Mouse (Mus musculus) testis, adult 2 months (tissue): ENCODE results near the gene Tec. TPM values are rescaled to one million over a fixed set of nuclear protein-coding genes. Genes with fewer than 3 reads are reported as not detected.

Source experiments
- H3K27ac ChIP-seq: fragments of 200-500 bp; 2 replicates; pipeline ENCODE4 v1.5.1; 2012; ENCODE audit warnings: low read depth, low read length; ENCODE audit not compliant: control insufficient read depth, insufficient read depth
- H3K27me3 ChIP-seq: fragments of 200-500 bp; 2 replicates; pipeline ENCODE4 v1.6.1; 2012; ENCODE audit warnings: mild to moderate bottlenecking, low read length, moderate library complexity; ENCODE audit not compliant: control insufficient read depth, insufficient read depth
- H3K36me3 ChIP-seq: fragments of 200-500 bp; 2 replicates; pipeline ENCODE4 v1.6.1; 2012; ENCODE audit warnings: mild to moderate bottlenecking, low read length; ENCODE audit not compliant: control insufficient read depth, insufficient read depth
- H3K4me1 ChIP-seq: fragments of 200-500 bp; 2 replicates; pipeline ENCODE4 v1.6.1; 2012; ENCODE audit warnings: low read length; ENCODE audit not compliant: control insufficient read depth, insufficient read depth
- H3K4me3 ChIP-seq: fragments of 200-500 bp; 2 replicates; pipeline ENCODE4 v1.5.1; 2012; ENCODE audit warnings: low read depth, mild to moderate bottlenecking, low read length, moderate library complexity, mixed read lengths; ENCODE audit not compliant: control insufficient read depth
- CTCF ChIP-seq: fragments of 200-500 bp; IDR thresholded peaks from 2 replicates; pipeline ENCODE4 v1.5.1; 2012; ENCODE audit warnings: low read depth, mild to moderate bottlenecking, inconsistent platforms, low read length, moderate library complexity; ENCODE audit not compliant: control insufficient read depth, insufficient read depth, insufficient replicate concordance
- POLR2A ChIP-seq: fragments of 200-500 bp; IDR thresholded peaks from 2 replicates; pipeline ENCODE4 v1.6.1; 2012; ENCODE audit warnings: low read depth, mild to moderate bottlenecking, inconsistent platforms, low read length, moderate library complexity; ENCODE audit not compliant: control insufficient read depth
- polyA plus RNA-seq: library from polyadenylated mRNA; depleted of rRNA; stranded (reverse); fragments of >200 nt; gene quantifications from 2 replicates; pipeline ENCODE4 v1.2.3, GENCODE M21; 2012

Gene Tec
- polyA plus RNA-seq, 1 experiment = 0.77 TPM

GRCm38 (mm10) chr5:72867036-72867672 is 1.1 kb downstream of the Tec start:
- no peak overlapping the region for H3K27ac ChIP-seq
- H3K36me3 ChIP-seq = no peaks in the 10 kb centered on the region
- no peak overlapping the region for H3K4me3 ChIP-seq
- no peaks in the 10 kb centered on the region for H3K27me3 ChIP-seq
- TF ChIP-seq POLR2A (no peak), CTCF (no peak)
- H3K4me1 ChIP-seq = peaks cover 15% of the 10 kb centered on the region

GRCm38 (mm10) chr5:72866260-72866905 is 1.9 kb downstream of the Tec start:
- Histone ChIP-seq H3K4me1 (peaks cover 15% of the 10 kb centered on the region), H3K27me3 (no peaks in the 10 kb centered on the region), H3K4me3 (no peak overlapping the region), H3K36me3 (no peaks in the 10 kb centered on the region), H3K27ac (no peak overlapping the region)
- no peak for TF ChIP-seq POLR2A
- TF ChIP-seq CTCF = no peak

GRCm38 (mm10) chr5:72864654-72865178 is 3.6 kb downstream of the Tec start:
- TF ChIP-seq POLR2A (no peak), CTCF (no peak)
- Histone ChIP-seq H3K4me3 (no peak overlapping the region), H3K36me3 (no peaks in the 10 kb centered on the region), H3K27ac (no peak overlapping the region), H3K4me1 (peaks cover 15% of the 10 kb centered on the region), H3K27me3 (no peaks in the 10 kb centered on the region)

DNA sequence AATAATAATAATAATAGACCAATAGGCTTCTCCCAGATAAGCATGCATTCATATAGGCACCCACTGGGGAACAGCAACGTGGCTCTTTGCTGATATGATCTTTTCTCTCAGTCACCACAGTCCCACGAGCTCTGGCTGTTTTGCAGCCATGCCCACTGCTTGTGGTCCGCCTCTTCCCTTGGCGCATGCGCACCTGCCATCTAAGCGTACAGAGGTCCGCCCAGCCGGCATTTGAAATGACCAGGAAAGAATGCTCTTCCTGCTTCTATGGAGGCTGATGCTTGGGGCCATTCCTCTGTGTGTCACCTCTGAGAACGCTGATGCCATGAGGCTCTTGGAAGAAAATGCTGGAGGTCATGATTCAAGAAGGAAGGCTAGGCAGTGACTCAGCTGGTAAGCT is 5.1 kb downstream of the Tec start:
- TF ChIP-seq CTCF = no peak
- no peak for TF ChIP-seq POLR2A
- Histone ChIP-seq H3K27ac (no peak overlapping the region), H3K27me3 (no peaks in the 10 kb centered on the region), H3K36me3 (no peaks in the 10 kb centered on the region), H3K4me1 (peaks cover 11% of the 10 kb centered on the region), H3K4me3 (peak overlapping the region; percentile 23; the same call in 1 of the 2 replicates)

DNA sequence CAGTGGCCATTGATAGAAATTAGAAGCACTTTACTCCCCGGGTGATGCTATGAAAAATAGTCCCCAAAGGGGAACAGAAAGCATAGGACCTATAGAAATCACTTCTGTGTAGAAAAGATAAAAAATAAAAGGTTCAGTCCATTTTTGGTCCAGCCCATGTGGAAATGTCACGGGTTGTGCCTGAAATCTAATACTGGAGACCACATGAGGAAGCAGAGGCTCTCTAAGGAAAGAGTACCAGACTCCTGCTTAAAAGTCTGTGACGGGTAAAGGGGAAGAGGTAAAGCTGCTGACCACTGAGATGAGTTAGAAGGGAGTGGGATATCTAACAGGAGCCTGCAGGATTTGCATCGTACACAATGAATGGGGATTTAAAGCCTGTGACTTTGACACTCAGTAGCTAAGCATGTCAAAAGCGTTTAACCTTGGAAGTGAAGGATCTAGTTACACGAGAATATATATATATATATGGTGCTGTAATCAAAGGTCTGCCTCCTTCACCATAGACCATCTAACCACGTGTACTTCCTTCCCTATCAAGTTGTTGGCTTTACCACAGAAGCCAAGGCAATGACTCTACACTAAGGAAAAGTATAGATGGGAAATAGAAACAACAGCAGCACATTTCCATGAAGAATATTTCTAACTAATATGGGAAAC is 6.4 kb downstream of the Tec start:
- no peak overlapping the region for H3K4me3 ChIP-seq
- H3K4me1 ChIP-seq = peaks cover 6% of the 10 kb centered on the region
- no peaks in the 10 kb centered on the region for H3K27me3 ChIP-seq
- no peak overlapping the region for H3K27ac ChIP-seq
- no peaks in the 10 kb centered on the region for H3K36me3 ChIP-seq
- no peak for TF ChIP-seq POLR2A
- no peak for TF ChIP-seq CTCF

DNA sequence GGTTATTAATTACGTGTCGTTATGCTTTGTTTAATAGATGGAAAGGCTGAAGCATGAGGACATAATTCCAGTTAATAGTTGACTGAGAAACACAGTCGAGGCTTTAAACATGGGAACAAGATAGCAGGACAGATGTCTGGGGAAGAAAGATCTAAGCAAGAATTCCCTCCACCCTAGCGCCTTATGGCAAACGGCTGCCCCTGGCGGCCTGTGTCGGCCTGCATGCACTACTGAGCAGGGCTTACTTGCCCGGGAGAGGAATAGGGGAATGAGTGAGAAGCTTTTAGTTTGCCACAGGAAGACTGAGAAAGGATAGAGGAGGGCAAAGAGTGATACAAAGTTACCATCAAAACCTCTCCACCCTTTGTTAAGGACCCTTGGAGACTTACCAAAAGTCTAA is 7.4 kb downstream of the Tec start:
- H3K4me3 ChIP-seq = no peak overlapping the region
- no peak overlapping the region for H3K27ac ChIP-seq
- TF ChIP-seq POLR2A (no peak), CTCF (no peak)
- peaks cover 6% of the 10 kb centered on the region for H3K4me1 ChIP-seq
- H3K36me3 ChIP-seq = no peaks in the 10 kb centered on the region
- no peaks in the 10 kb centered on the region for H3K27me3 ChIP-seq

DNA sequence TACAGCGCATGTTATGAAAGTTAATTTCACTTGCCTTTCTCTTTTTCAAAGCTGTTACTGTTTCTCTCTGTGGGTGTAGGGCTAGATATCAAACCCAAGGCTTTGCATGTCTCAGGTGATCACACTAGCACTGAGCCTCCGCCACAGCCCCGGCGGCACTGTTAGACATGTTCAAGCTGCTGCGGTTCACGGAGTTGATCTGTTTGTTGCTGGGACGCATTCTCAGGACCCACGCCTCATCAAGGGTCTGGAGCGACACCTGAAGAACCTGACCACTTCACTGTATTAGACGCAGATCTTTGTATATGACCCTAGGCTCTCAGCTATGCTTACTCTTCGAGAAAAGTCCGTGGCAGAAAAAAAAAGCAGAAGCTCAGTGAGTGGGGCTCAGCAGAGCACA is 10.0 kb downstream of the Tec start:
- TF ChIP-seq POLR2A = no peak
- no peak for TF ChIP-seq CTCF
- no peaks in the 10 kb centered on the region for H3K27me3 ChIP-seq
- H3K4me1 ChIP-seq = peaks cover 6% of the 10 kb centered on the region
- H3K4me3 ChIP-seq = no peak overlapping the region
- no peaks in the 10 kb centered on the region for H3K36me3 ChIP-seq
- no peak overlapping the region for H3K27ac ChIP-seq
